Mouse (Mus musculus) layer of hippocampus, postnatal 25 days (tissue): ENCODE data around the gene Insl3. TPM values are rescaled to one million over a fixed set of nuclear protein-coding genes. Genes with fewer than 3 reads are reported as not detected.
"Not testable (repeated sequence)": the region's sequence is repeated elsewhere in the genome, so short reads cannot be mapped to it uniquely, and the experiment has no call there.

Experiments used
- DNase-seq, 2 experiments: peaks; one replicate each; pipeline ENCODE4 v3.0.0; 2022; ENCODE audit warnings: mixed read lengths in 2 of 2, low spot score in 1 of 2; ENCODE audit errors: extremely low spot score in 1 of 2
- total RNA-seq, 2 experiments: library from RNA; stranded (reverse); gene quantifications; 2 replicates each; pipeline ENCODE4 v1.2.3; 2021

Gene Insl3
- total RNA-seq, 2 experiments from 2014 or later = 0.98 to 3.3 TPM

- DNase-seq = peak; percentile 40 to 56
Measured at GRCm38 (mm10) chr8:71676020-71676741, 12.8 kb upstream of the Insl3 start, which contains the start of gene Jak3. Gene Jak3 (plus strand): TSS chr8:71676296.

GRCm38 (mm10) chr8:71676803-71677202 is 12.2 kb upstream of the Insl3 start:
- no peak for DNase-seq

GRCm38 (mm10) chr8:71677555-71677954 is 11.5 kb upstream of the Insl3 start:
- DNase-seq = no peak

DNA sequence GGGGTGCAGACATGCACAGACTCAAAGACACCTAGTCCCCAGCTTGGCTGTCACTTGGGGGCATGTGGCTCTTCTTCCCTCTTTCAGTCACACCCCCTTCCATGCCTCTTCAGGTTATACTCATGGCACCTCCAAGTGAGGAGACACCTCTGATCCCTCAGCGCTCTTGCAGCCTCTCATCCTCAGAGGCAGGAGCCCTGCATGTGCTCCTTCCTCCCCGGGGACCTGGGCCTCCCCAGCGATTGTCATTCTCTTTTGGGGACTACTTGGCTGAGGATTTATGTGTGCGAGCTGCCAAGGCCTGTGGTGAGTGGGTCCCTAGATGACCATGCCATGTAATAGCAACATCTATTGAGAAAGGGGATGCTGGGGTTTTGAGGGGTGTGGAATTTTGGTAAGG is 10.8 kb upstream of the Insl3 start:
- no peak for DNase-seq

- DNase-seq = no peak
Measured at GRCm38 (mm10) chr8:71679116-71679515, 9.9 kb upstream of the Insl3 start.

GRCm38 (mm10) chr8:71679550-71680168 is 9.4 kb upstream of the Insl3 start:
- DNase-seq = no peak

GRCm38 (mm10) chr8:71680471-71680870 is 8.5 kb upstream of the Insl3 start:
- DNase-seq = no peak

DNA sequence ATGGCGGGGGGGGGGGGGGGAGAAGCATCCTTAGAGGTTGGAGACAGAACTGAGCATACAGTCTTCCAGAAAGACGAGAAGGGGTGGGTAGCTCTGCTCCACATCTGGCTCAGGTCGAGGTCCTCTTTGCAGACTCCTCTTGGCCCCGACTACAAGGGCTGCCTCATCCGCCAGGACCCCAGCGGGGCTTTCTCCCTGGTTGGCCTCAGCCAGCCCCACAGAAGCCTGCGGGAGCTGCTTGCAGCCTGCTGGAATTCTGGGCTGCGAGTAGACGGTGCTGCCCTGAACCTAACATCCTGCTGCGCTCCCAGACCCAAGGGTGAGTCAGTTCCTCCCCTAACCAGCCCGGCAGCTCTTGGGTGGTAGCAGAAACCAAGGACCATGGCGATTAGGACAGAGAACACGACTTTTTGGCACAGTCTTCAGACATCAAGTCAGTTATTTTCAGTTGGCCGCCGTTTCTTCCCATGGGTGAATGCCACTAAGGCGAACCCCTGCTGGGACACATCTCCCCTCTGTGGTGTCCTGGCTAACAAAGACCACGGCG is 7.6 kb upstream of the Insl3 start:
- DNase-seq = no peak

DNA sequence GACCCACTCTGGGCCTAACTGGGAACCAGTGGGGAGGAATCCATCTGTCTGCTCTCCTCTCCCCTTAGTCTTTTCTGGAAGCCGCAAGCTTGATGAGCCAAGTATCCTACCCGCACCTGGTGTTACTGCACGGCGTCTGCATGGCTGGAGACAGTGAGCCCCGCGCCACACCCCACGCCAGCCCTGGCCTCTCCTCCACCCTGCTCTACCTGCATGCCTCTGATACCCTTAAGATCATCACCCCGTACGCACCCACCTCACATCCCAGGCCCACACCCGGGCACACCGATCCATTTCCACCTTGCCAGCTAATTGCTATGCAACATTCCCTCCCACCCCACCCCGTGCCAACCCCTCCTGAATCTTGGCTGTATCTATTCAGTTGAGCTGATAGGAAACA is 6.2 kb upstream of the Insl3 start:
- no peak for DNase-seq

DNA sequence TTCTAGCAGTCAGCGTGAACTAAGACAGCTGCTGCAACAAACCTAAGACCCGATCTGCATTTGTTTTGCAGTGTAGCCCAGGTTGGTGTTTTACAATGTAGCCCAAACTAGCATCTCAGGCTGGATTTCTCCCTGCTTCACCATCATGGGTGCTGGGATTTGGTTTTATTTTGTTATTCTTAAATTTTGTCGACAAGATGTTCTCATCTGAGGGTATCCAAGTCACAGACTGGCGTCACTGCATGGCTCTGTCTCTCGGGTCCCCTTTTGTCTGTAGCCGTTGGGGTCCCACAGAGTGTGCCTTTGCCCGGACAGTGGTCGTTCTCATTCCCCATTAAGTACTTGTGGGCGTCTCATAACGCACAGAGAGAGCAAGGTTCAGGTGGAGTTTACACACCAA is 4.3 kb upstream of the Insl3 start:
- no peak for DNase-seq

DNA sequence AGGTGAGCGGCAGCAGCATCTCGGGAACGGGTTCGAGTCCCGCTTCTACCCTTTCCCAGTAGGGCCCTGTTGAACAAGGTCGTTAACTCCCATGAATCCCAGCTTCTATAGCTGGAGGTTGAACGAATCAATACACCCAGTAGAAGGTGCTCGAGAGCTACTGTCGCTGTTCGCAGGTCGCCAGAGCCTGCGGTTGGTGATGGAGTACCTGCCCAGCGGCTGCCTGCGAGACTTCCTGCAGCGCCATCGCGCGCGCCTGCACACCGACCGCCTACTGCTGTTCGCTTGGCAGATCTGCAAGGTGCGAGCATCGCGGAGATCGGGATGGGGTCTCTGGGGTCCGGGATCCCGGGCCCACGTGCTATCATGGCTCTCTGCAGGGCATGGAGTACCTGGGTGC is 3.4 kb upstream of the Insl3 start:
- DNase-seq = no peak

DNA sequence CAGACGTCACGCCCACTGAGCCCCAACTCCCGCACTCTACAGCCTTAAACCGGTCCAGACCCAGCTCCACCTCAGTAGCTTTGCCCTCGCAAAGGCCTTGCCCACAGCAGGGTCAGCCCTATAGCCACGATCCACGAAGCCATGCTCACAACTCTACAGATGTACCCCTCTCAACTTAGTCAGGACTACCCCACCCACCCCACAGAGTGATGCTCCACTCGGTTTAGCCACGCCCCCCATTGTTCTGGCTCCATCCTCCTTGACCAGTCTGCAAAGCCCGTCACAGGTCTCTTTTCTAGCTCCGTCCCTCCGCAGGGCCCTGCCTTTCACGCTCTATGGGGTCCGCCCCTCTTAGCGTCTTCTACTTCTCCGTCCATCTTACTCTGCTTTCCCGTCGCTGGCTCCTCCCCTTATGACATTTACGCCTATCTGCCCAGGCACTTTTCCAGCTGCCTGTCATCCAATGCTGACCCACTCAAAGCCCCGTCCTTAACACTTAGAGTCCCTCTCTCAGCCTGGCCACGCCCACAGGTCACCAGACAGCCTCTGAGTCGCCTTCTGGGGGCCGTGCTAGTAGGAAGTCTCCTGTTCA is 2.8 kb upstream of the Insl3 start:
- DNase-seq = no peak

DNA sequence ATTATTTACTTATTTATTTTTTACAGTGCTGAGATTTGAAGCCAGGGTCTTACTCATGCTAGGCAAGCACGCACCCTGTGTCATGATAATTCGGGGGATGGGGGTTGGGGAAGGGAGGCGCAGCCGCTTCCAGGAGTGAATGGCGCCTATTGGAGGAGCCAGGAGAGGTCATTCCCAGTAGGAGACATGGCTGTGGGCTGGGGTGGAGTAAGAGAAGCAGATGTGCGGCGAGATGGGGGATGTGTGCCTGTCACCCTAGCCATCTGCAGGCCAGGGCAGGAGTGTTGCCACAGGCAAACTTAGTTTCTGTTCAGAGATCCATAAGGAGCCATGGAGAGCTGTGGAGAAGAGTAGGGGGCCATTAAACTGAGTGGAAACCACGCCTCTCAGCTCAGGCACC is 1.4 kb upstream of the Insl3 start:
- no peak for DNase-seq

DNA sequence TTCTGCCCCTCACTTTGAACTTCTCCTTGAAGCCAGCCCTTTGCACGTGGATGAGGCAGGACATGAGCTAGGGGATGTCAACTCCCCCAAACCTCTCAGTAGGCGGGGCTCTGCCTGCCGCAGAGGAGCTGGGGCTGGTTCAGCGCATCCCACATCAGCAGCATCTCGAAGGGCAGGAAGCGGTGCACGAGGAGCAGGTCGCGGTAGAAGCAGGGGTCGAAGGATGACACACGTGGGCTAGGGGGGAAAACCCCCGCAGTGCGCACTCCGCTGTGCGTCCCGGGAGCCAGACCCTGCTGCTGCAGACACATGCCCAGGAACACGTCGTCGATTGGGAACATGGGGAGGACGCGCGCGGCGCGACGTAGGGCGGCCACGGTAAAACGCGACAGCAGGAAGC is 3.5 kb downstream of the Insl3 start:
- no peak for DNase-seq

GRCm38 (mm10) chr8:71693166-71694041 is 4.4 kb downstream of the Insl3 start:
- DNase-seq = no peak

DNA sequence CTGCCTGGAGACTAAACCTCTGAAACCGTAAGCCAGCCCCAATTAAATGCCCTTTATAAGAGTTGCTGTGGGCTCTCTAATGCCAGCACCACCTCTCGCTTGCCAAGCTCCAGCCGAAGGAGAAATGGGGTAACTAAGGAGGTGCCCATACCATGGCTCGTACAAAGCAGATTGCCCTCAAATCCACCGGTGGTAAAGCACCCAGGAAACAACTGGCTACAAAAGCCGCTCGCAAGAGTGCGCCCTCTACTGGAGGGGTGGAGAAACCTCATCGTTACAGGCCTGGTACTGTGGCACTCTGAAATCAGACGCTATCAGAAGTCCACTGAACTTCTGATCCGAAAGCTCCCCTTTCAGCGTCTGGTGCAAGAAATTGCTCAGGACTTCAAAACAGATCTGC is 6.4 kb downstream of the Insl3 start:
- DNase-seq = not testable (repeated sequence)

DNA sequence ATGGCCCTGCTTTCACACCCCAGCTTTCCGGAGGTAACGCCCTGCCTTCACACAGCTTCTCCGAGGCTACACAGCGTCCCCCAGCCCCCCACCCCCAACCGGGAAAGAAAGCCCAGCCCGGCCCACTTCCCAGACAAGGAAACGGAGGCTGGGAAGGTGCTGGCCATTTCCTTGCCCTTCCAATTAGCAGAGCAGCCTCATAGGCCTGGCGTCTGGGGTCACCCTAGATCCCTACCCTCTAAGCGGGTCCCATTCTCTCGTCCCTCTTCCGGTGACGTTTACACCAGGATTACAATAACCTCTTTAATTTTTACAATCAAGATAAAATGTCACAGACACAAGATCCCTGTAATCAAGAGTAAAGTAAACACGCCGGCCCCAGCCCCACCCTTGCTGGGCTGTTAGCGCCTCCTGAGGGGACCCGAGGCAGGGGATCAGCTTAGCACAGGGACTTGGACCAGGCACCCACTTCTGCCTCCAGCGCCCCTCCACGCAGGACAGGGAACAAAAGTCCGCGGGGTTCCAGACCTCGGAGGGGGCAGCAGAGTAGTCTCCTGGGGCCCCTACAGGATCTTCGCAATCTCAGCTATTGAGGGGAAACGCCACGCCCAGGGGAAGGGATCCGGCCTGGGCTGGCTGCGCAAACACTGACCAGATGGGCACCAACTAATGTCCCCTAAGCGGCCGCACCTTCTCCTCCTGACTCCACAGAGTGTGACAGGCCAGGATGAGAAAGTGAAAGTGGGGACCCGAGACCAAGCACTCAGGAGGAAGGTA is 11.7 kb downstream of the Insl3 start:
- no peak for DNase-seq

GRCm38 (mm10) chr8:71701414-71702086 is 12.5 kb downstream of the Insl3 start, which contains the start of gene B3gnt3:
Gene B3gnt3 (minus strand): TSS chr8:71701789.
- DNase-seq = no peak

DNA sequence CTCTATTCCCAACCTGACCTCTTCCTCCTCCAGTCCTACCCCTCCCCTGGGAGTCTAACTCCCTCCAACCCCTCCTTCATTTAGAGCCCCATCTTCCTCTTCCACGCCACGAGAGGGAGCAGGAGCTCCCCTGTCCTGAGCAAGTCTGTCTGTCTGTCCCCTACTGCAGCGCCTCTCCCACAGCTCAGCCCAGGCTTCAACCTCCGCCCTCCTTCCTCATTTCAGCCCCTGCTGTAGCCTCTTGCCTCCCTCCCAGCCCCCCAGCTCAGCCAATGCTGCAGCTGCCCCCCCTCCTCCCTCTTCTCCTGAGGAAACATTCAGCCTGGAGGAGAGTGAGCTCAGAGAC is 13.0 kb downstream of the Insl3 start:
- DNase-seq = no peak
